Mouse (Mus musculus) B cell, adult (primary cell): ENCODE results near the gene Efhb. TPM values are rescaled to one million over a fixed set of nuclear protein-coding genes. Genes with fewer than 3 reads are reported as not detected.

ENCODE experiments used
- total RNA-seq: library from RNA; stranded (reverse); gene quantifications from 4 replicates; pipeline ENCODE4 v1.2.4, GENCODE M21; 2023; ENCODE audit not compliant: inconsistent age

Gene Efhb
- total RNA-seq: 0.33 to 0.74 TPM (median 0.62 TPM) in 4 replicates

DNA sequence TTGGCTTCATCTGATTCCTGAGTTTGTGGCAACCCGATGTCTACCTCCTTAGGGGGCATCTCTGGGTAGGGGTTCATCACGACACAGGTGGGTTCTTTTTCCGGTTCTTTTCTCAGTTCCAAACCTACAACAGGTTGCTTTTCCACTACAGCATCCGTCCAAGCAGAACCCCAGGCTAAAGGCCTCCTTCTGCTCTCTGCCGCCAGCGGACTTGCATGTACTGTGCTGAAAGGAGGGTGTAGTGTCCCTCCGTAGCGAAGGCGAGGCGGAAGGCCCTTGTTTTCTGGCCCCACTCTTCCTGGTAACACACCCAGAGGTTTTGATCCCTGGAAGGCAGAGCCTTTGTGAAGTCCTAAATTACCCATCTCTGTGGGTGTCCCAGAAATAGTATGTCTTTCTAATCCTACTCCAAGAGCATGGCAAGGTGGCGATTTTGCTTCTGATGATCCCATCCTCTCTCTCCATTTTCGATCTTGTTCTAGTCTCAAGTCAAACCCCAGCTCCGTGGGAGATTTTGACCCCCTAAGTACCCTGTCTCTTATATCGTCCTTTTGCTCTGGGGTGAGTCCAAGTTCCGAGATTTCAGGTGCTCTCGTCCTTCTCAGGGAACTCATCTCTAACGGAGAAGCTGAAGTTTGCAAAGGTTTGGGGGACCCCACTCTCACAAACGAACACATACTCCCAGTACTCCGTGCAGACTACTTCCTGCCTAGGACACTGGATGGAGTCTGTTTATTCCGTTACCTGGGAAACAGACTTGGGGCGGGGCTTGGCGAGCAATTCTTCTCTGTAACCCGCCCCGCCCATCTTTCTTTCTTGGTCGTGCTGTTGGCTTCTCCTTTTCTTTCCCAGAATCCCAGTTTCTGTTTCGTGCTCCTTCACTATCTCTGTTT, at the start of gene Efhb:
TSS of gene Efhb (minus strand) at position 719 of the 893 bp plus-strand sequence.

DNA sequence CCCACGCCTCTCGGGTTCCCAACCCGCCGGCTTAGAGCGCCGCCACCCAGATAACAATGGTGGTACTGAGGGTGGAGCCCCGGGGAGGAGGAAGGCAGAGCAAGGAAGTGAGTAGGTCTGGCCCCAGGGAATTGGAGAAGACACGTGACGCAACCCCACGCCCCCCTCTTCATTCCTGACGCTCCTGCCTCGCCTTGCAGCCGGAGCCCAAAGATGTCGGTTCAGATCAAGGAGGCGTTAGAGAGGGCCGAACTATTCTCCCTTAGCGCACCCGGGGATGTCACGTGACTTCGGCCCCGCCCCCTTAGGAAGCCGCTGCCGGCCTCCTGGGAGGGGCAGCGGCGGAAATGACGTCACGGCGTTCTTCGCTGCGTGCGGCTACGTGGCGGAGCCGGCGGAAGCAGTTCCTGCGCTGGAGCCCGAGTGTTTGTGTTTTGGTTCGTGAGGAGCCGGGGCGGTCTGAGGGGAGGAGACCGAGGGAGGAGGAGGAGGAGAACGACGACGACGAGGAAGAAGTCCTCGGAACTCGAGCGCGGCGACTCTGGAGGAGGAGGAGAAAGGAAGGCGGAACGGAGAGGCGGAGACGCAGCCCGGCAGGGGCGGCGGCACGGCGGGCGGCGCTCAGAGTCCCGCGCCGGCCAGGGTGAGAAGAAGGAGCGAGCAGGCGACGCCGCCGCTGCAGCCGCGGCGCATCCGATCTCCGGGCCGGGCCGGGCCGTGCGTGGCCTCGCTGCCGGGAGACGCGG, 15.9 kb upstream of the Efhb start, which contains the start of gene Rab5a:
TSS of gene Rab5a (plus strand) at position 377 of the 746 bp plus-strand sequence.

Other genes starting within 250 kb of the Efhb start
- gene Rab5a, start 15.9 kb upstream of the Efhb start, total RNA-seq: 74.9 to 78.9 TPM (median 78.1 TPM) in 4 replicates
- not detected in 4 replicates for gene Pp2d1, start 76.1 kb upstream of the Efhb start, total RNA-seq
- gene Kat2b, start 103.5 kb upstream of the Efhb start, total RNA-seq: 32.5 to 45.4 TPM (median 34.0 TPM) in 4 replicates
- gene Sgo1, start 226.0 kb upstream of the Efhb start, total RNA-seq: 0.72 to 1.6 TPM (median 0.94 TPM) in 4 replicates